Mouse (Mus musculus): ENCODE measurements at regions not wholly inside any gene's neighbourhood (a gene's known extent, or its start where the extent isn't known, plus 50 kb on each side); places are given as distances from the start of the nearest gene placed in this dataset.

DNA sequence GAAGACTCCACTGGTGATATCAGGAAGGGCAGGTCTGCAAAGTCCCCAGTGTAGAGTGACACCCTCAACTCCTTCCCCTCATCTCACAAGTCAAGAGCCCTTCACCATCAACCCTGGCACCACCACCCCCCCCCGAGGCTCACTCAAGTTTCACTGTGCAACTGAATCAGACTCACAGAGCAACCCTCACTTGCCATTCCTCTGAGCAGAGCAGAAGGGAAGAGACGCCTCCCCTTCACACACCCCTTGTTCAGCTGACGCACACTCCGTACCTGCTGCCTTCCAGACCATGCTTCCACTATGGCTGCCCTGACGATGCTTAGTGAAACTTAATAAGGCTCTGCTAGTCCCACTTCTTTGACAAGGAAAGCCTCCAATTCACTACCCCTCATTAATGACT, 174.4 kb upstream of the Irf2bp2 start:
- Histone ChIP-seq H3K4me3 (ENCODE audit: low read depth, low read length) (no peak overlapping the region), H3K36me3 (ENCODE audit: control insufficient read depth, insufficient read depth, low read length, poor library complexity, severe bottlenecking) (no peaks in the 10 kb centered on the region), H3K27ac (ENCODE audit: insufficient read depth, low read length) (no peak overlapping the region), H3K9me3 (replicated peaks; ENCODE audit: control insufficient read depth, insufficient read depth, low read length, poor library complexity, severe bottlenecking) (0 out of 2 replicates have a peak, but pooled peaks cover 2% of the 10 kb centered on the region), H3K4me1 (ENCODE audit: control insufficient read depth, insufficient read depth, low read length) (no peaks in the 10 kb centered on the region), H3K9ac (ENCODE audit: low read depth, poor library complexity, severe bottlenecking) (no peak overlapping the region), H3K27me3 (ENCODE audit: control insufficient read depth, insufficient read depth, low read length, poor library complexity, severe bottlenecking) (no peaks in the 10 kb centered on the region)
- no peak for TF ChIP-seq EP300 (IDR thresholded peaks at IDR 0.05; ENCODE audit: insufficient read depth, low read depth, low read length)
- TF ChIP-seq CTCF (IDR thresholded peaks at IDR 0.05; ENCODE audit: low read depth, low read length) = no peak
- no peak for TF ChIP-seq POLR2A (IDR thresholded peaks at IDR 0.05; ENCODE audit: insufficient read depth, low read length)

GRCm38 (mm10) chr8:126767341-126767740, 173.6 kb upstream of the Irf2bp2 start:
- no peak overlapping the region for H3K27ac ChIP-seq (ENCODE audit: insufficient read depth, low read length)
- H3K27me3 ChIP-seq (ENCODE audit: control insufficient read depth, insufficient read depth, low read length, poor library complexity, severe bottlenecking) = no peaks in the 10 kb centered on the region
- TF ChIP-seq CTCF (IDR thresholded peaks at IDR 0.05; ENCODE audit: low read depth, low read length) (no peak), POLR2A (IDR thresholded peaks at IDR 0.05; ENCODE audit: insufficient read depth, low read length) (no peak), EP300 (IDR thresholded peaks at IDR 0.05; ENCODE audit: insufficient read depth, low read depth, low read length) (no peak)
- H3K4me3 ChIP-seq (ENCODE audit: low read depth, low read length) = no peak overlapping the region
- H3K4me1 ChIP-seq (ENCODE audit: control insufficient read depth, insufficient read depth, low read length) = no peaks in the 10 kb centered on the region
- H3K9ac ChIP-seq (ENCODE audit: low read depth, poor library complexity, severe bottlenecking) = no peak overlapping the region
- 0 out of 2 replicates have a peak, but pooled peaks cover 2% of the 10 kb centered on the region for H3K9me3 ChIP-seq (replicated peaks; ENCODE audit: control insufficient read depth, insufficient read depth, low read length, poor library complexity, severe bottlenecking)
- no peaks in the 10 kb centered on the region for H3K36me3 ChIP-seq (ENCODE audit: control insufficient read depth, insufficient read depth, low read length, poor library complexity, severe bottlenecking)

GRCm38 (mm10) chr8:126765693-126766238, 172.0 kb upstream of the Irf2bp2 start:
- TF ChIP-seq EP300 (IDR thresholded peaks at IDR 0.05; ENCODE audit: insufficient read depth, low read depth, low read length) (no peak), CTCF (IDR thresholded peaks at IDR 0.05; ENCODE audit: low read depth, low read length) (no peak), POLR2A (IDR thresholded peaks at IDR 0.05; ENCODE audit: insufficient read depth, low read length) (no peak)
- Histone ChIP-seq H3K27ac (ENCODE audit: insufficient read depth, low read length) (no peak overlapping the region), H3K9me3 (replicated peaks; ENCODE audit: control insufficient read depth, insufficient read depth, low read length, poor library complexity, severe bottlenecking) (0 out of 2 replicates have a peak, but pooled peaks cover 2% of the 10 kb centered on the region), H3K27me3 (ENCODE audit: control insufficient read depth, insufficient read depth, low read length, poor library complexity, severe bottlenecking) (no peaks in the 10 kb centered on the region), H3K4me3 (ENCODE audit: low read depth, low read length) (no peak overlapping the region), H3K4me1 (ENCODE audit: control insufficient read depth, insufficient read depth, low read length) (no peaks in the 10 kb centered on the region), H3K9ac (ENCODE audit: low read depth, poor library complexity, severe bottlenecking) (no peak overlapping the region), H3K36me3 (ENCODE audit: control insufficient read depth, insufficient read depth, low read length, poor library complexity, severe bottlenecking) (no peaks in the 10 kb centered on the region)

GRCm38 (mm10) chr8:126763600-126763999, 169.8 kb upstream of the Irf2bp2 start:
- Histone ChIP-seq H3K36me3 (ENCODE audit: control insufficient read depth, insufficient read depth, low read length, poor library complexity, severe bottlenecking) (no peaks in the 10 kb centered on the region), H3K27me3 (ENCODE audit: control insufficient read depth, insufficient read depth, low read length, poor library complexity, severe bottlenecking) (no peaks in the 10 kb centered on the region), H3K27ac (ENCODE audit: insufficient read depth, low read length) (no peak overlapping the region), H3K4me1 (ENCODE audit: control insufficient read depth, insufficient read depth, low read length) (no peaks in the 10 kb centered on the region), H3K4me3 (ENCODE audit: low read depth, low read length) (no peak overlapping the region), H3K9me3 (replicated peaks; ENCODE audit: control insufficient read depth, insufficient read depth, low read length, poor library complexity, severe bottlenecking) (no peaks in the 10 kb centered on the region), H3K9ac (ENCODE audit: low read depth, poor library complexity, severe bottlenecking) (no peak overlapping the region)
- TF ChIP-seq CTCF (IDR thresholded peaks at IDR 0.05; ENCODE audit: low read depth, low read length) (no peak), EP300 (IDR thresholded peaks at IDR 0.05; ENCODE audit: insufficient read depth, low read depth, low read length) (no peak), POLR2A (IDR thresholded peaks at IDR 0.05; ENCODE audit: insufficient read depth, low read length) (no peak)

- H3K9ac ChIP-seq (ENCODE audit: low read depth, poor library complexity, severe bottlenecking) = no peak overlapping the region
- no peaks in the 10 kb centered on the region for H3K27me3 ChIP-seq (ENCODE audit: control insufficient read depth, insufficient read depth, low read length, poor library complexity, severe bottlenecking)
- no peak overlapping the region for H3K27ac ChIP-seq (ENCODE audit: insufficient read depth, low read length)
- TF ChIP-seq EP300 (IDR thresholded peaks at IDR 0.05; ENCODE audit: insufficient read depth, low read depth, low read length) (no peak), POLR2A (IDR thresholded peaks at IDR 0.05; ENCODE audit: insufficient read depth, low read length) (no peak), CTCF (IDR thresholded peaks at IDR 0.05; ENCODE audit: low read depth, low read length) (no peak)
- H3K9me3 ChIP-seq (replicated peaks; ENCODE audit: control insufficient read depth, insufficient read depth, low read length, poor library complexity, severe bottlenecking) = no peaks in the 10 kb centered on the region
- no peak overlapping the region for H3K4me3 ChIP-seq (ENCODE audit: low read depth, low read length)
- H3K4me1 ChIP-seq (ENCODE audit: control insufficient read depth, insufficient read depth, low read length) = no peaks in the 10 kb centered on the region
- no peaks in the 10 kb centered on the region for H3K36me3 ChIP-seq (ENCODE audit: control insufficient read depth, insufficient read depth, low read length, poor library complexity, severe bottlenecking)
Observed at GRCm38 (mm10) chr8:126759711-126760110, 165.9 kb upstream of the Irf2bp2 start.

GRCm38 (mm10) chr8:126758951-126759350, 165.2 kb upstream of the Irf2bp2 start:
- no peaks in the 10 kb centered on the region for H3K27me3 ChIP-seq (ENCODE audit: control insufficient read depth, insufficient read depth, low read length, poor library complexity, severe bottlenecking)
- TF ChIP-seq CTCF (IDR thresholded peaks at IDR 0.05; ENCODE audit: low read depth, low read length) (no peak), POLR2A (IDR thresholded peaks at IDR 0.05; ENCODE audit: insufficient read depth, low read length) (no peak), EP300 (IDR thresholded peaks at IDR 0.05; ENCODE audit: insufficient read depth, low read depth, low read length) (no peak)
- no peaks in the 10 kb centered on the region for H3K4me1 ChIP-seq (ENCODE audit: control insufficient read depth, insufficient read depth, low read length)
- no peaks in the 10 kb centered on the region for H3K36me3 ChIP-seq (ENCODE audit: control insufficient read depth, insufficient read depth, low read length, poor library complexity, severe bottlenecking)
- H3K9me3 ChIP-seq (replicated peaks; ENCODE audit: control insufficient read depth, insufficient read depth, low read length, poor library complexity, severe bottlenecking) = no peaks in the 10 kb centered on the region
- H3K27ac ChIP-seq (ENCODE audit: insufficient read depth, low read length) = no peak overlapping the region
- no peak overlapping the region for H3K9ac ChIP-seq (ENCODE audit: low read depth, poor library complexity, severe bottlenecking)
- no peak overlapping the region for H3K4me3 ChIP-seq (ENCODE audit: low read depth, low read length)
